Mouse (Mus musculus): Measurements from ENCODE around the gene Nsmce4a. TPM values are rescaled to one million over a fixed set of nuclear protein-coding genes. Genes with fewer than 3 reads are reported as not detected.

Nsmce4a gene
- polyA plus RNA-seq, 1 experiment from 2014 or later: 89.6 TPM

- no peaks in the 10 kb centered on the region for H3K36me3 ChIP-seq (ENCODE audit: control insufficient read depth, insufficient read depth, low read length)
- H3K27me3 ChIP-seq (ENCODE audit: control insufficient read depth, insufficient read depth, low read length): no peaks in the 10 kb centered on the region
- H3K9me3 ChIP-seq (ENCODE audit: control insufficient read depth, low read length): no peaks in the 10 kb centered on the region
- H3K4me1 ChIP-seq (ENCODE audit: control insufficient read depth, insufficient read depth, low read length): peaks cover 18% of the 10 kb centered on the region; the same call in 1 of the 2 replicates
- peak overlapping the region; percentile 95 for H3K27ac ChIP-seq (ENCODE audit: low read depth, low read length)
- no peak for ATAC-seq (ENCODE audit: low read depth)
- WGBS: 41% methylated on average over 26 of the region's 26 CpGs
- peak overlapping the region; percentile 87 for H3K4me3 ChIP-seq (ENCODE audit: low read depth, low read length)
- peak overlapping the region; percentile 79 for H3K4me2 ChIP-seq (ENCODE audit: low read depth, low read length)
- H3K9ac ChIP-seq (replicated peaks; ENCODE audit: low read depth, low read length): peak overlapping the region; percentile 86
Measured at GRCm38 (mm10) chr7:130518213-130519095, 54.5 kb downstream of the Nsmce4a start.

GRCm38 (mm10) chr7:130510243-130510642 is 62.7 kb downstream of the Nsmce4a start:
- Histone ChIP-seq H3K4me1 (ENCODE audit: control insufficient read depth, insufficient read depth, low read length) (no peaks in the 10 kb centered on the region), H3K9me3 (ENCODE audit: control insufficient read depth, low read length) (no peaks in the 10 kb centered on the region), H3K4me3 (ENCODE audit: low read depth, low read length) (no peak overlapping the region), H3K27ac (ENCODE audit: low read depth, low read length) (no peak overlapping the region), H3K4me2 (ENCODE audit: low read depth, low read length) (no peak overlapping the region), H3K36me3 (ENCODE audit: control insufficient read depth, insufficient read depth, low read length) (peaks cover 43% of the 10 kb centered on the region), H3K9ac (replicated peaks; ENCODE audit: low read depth, low read length) (no peak overlapping the region), H3K27me3 (ENCODE audit: control insufficient read depth, insufficient read depth, low read length) (no peaks in the 10 kb centered on the region)
- WGBS: 96% methylated on average over 5 of the region's 5 CpGs
- ATAC-seq (ENCODE audit: low read depth): no peak

- no peaks in the 10 kb centered on the region for H3K9me3 ChIP-seq (ENCODE audit: control insufficient read depth, low read length)
- no peak overlapping the region for H3K9ac ChIP-seq (replicated peaks; ENCODE audit: low read depth, low read length)
- H3K4me1 ChIP-seq (ENCODE audit: control insufficient read depth, insufficient read depth, low read length): no peaks in the 10 kb centered on the region
- H3K27ac ChIP-seq (ENCODE audit: low read depth, low read length): no peak overlapping the region
- peaks cover 26% of the 10 kb centered on the region for H3K36me3 ChIP-seq (ENCODE audit: control insufficient read depth, insufficient read depth, low read length)
- H3K27me3 ChIP-seq (ENCODE audit: control insufficient read depth, insufficient read depth, low read length): no peaks in the 10 kb centered on the region
- WGBS: 96% methylated on average over 5 of the region's 5 CpGs
- ATAC-seq (ENCODE audit: low read depth): no peak
- no peak overlapping the region for H3K4me3 ChIP-seq (ENCODE audit: low read depth, low read length)
- H3K4me2 ChIP-seq (ENCODE audit: low read depth, low read length): no peak overlapping the region
Measured at GRCm38 (mm10) chr7:130503006-130503405, 69.9 kb downstream of the Nsmce4a start.

GRCm38 (mm10) chr7:130501499-130501898 is 71.4 kb downstream of the Nsmce4a start:
- WGBS: 85% methylated on average over 1 of the region's 1 CpGs
- Histone ChIP-seq H3K27me3 (ENCODE audit: control insufficient read depth, insufficient read depth, low read length) (no peaks in the 10 kb centered on the region), H3K4me1 (ENCODE audit: control insufficient read depth, insufficient read depth, low read length) (no peaks in the 10 kb centered on the region), H3K9me3 (ENCODE audit: control insufficient read depth, low read length) (no peaks in the 10 kb centered on the region), H3K9ac (replicated peaks; ENCODE audit: low read depth, low read length) (no peak overlapping the region), H3K4me2 (ENCODE audit: low read depth, low read length) (no peak overlapping the region), H3K4me3 (ENCODE audit: low read depth, low read length) (no peak overlapping the region), H3K36me3 (ENCODE audit: control insufficient read depth, insufficient read depth, low read length) (peaks cover 18% of the 10 kb centered on the region), H3K27ac (ENCODE audit: low read depth, low read length) (no peak overlapping the region)
- ATAC-seq (ENCODE audit: low read depth): no peak

GRCm38 (mm10) chr7:130493346-130493745 is 79.6 kb downstream of the Nsmce4a start:
- H3K9me3 ChIP-seq (ENCODE audit: control insufficient read depth, low read length): no peaks in the 10 kb centered on the region
- WGBS: 84% methylated on average over 3 of the region's 3 CpGs
- no peak overlapping the region for H3K4me3 ChIP-seq (ENCODE audit: low read depth, low read length)
- no peak overlapping the region for H3K27ac ChIP-seq (ENCODE audit: low read depth, low read length)
- no peak for ATAC-seq (ENCODE audit: low read depth)
- no peak overlapping the region for H3K9ac ChIP-seq (replicated peaks; ENCODE audit: low read depth, low read length)
- H3K4me2 ChIP-seq (ENCODE audit: low read depth, low read length): no peak overlapping the region
- H3K4me1 ChIP-seq (ENCODE audit: control insufficient read depth, insufficient read depth, low read length): no peaks in the 10 kb centered on the region
- H3K27me3 ChIP-seq (ENCODE audit: control insufficient read depth, insufficient read depth, low read length): no peaks in the 10 kb centered on the region
- H3K36me3 ChIP-seq (ENCODE audit: control insufficient read depth, insufficient read depth, low read length): no peaks in the 10 kb centered on the region

- Histone ChIP-seq H3K4me3 (ENCODE audit: low read depth, low read length) (no peak overlapping the region), H3K27ac (ENCODE audit: low read depth, low read length) (no peak overlapping the region), H3K9ac (replicated peaks; ENCODE audit: low read depth, low read length) (no peak overlapping the region), H3K4me1 (ENCODE audit: control insufficient read depth, insufficient read depth, low read length) (no peaks in the 10 kb centered on the region), H3K4me2 (ENCODE audit: low read depth, low read length) (no peak overlapping the region), H3K9me3 (ENCODE audit: control insufficient read depth, low read length) (no peaks in the 10 kb centered on the region), H3K27me3 (ENCODE audit: control insufficient read depth, insufficient read depth, low read length) (no peaks in the 10 kb centered on the region), H3K36me3 (ENCODE audit: control insufficient read depth, insufficient read depth, low read length) (no peaks in the 10 kb centered on the region)
- ATAC-seq (ENCODE audit: low read depth): no peak
Measured at GRCm38 (mm10) chr7:130492026-130492425, 80.9 kb downstream of the Nsmce4a start.

Other genes starting within 250 kb of the Nsmce4a start
- 97.4 and 121 TPM in 2 replicates for gene Ate1, start 52.7 kb downstream of the Nsmce4a start, polyA plus RNA-seq (2014; fragmentation: Nextera tagmentation; extraction: Ambion mirVana)
- 63.4 and 74.7 TPM in 2 replicates for gene Tacc2, start 4.3 kb upstream of the Nsmce4a start, polyA plus RNA-seq (2014; fragmentation: Nextera tagmentation; extraction: Ambion mirVana)
- gene Btbd16, start 201.0 kb upstream of the Nsmce4a start, polyA plus RNA-seq (2014; fragmentation: Nextera tagmentation; extraction: Ambion mirVana): 0.18 TPM in 1 of 2 replicates, not detected in the other